Mouse (Mus musculus) bone marrow macrophage, adult 2 months (primary cell): ENCODE results near the gene Tbc1d2b.

Source experiments
- CTCF ChIP-seq: IDR thresholded peaks from 2 replicates; pipeline ENCODE4 v1.5.1; 2012; ENCODE audit warnings: low read depth, mild to moderate bottlenecking, low read length, moderate library complexity
- POLR2A ChIP-seq: IDR thresholded peaks from 2 replicates; pipeline ENCODE4 v1.6.1; 2012; ENCODE audit warnings: mild to moderate bottlenecking, low read depth, low read length, borderline replicate concordance

- TF ChIP-seq CTCF = no peak
- no peak for TF ChIP-seq POLR2A
Measured at GRCm38 (mm10) chr9:90272346-90272745, 1.7 kb upstream of the Tbc1d2b start.
